Mouse (Mus musculus): ENCODE data around the gene Pld6. TPM values are rescaled to one million over a fixed set of nuclear protein-coding genes. Genes with fewer than 3 reads are reported as not detected.

Gene Pld6
- total RNA-seq, 4 experiments from 2014 or later = not detected

DNA sequence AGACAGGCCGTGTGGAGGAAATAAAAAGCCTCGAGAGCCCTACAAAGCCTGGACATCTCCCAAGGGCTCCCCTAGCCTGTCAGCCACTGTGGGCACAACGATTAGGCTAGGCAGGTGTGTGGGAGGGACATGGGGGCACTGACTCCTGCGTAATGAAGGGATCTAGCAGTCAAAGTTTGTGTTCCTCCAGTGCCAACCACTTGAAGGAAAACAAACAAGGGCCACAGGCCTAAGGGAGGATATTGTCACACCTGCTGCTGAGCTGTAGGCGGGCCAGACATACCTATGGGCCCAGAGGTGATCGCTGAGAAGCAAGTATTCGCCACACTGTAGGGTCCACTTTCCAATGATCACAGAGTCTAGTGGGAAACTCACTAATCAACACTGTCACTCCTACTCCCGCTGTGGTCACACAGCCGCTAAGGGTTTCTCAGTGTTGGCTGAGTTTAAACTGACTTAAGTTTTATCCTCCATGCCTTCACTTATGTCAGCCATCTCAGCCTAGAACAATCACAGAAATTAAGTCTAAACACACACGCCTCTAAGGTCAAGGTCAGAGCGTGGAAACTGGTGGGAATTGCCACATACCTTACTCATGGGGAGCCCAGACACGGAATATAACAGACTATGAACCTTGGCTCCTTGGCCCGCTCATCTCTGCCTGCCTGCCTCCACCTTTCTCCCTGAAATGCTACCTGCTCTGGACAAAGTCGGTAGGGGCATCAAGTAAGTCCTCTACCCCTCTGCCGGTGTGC is 824 bp downstream of the Pld6 start:
- no peak for DNase-seq (ENCODE audit: low spot score in 2 of 2)

DNA sequence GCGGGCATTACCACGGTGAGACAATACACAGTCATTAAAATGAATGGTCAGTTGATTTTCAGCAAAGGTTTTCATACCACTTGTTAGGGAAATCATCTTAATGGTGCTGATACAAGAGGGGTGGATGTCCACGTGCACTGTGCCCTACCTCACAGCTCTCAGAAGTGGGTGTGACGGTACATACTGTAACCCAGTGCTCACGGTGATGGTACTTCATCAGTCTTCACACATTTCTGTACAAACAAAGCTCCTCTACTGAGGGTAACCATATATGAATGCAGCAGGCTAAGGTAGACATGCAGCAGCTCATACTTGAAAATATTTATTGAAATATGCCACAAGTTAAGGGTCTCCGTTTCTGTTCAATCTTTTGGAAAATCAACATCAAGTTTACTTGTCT is 3.9 kb downstream of the Pld6 start:
- DNase-seq (ENCODE audit: low spot score in 2 of 2) = no peak

DNA sequence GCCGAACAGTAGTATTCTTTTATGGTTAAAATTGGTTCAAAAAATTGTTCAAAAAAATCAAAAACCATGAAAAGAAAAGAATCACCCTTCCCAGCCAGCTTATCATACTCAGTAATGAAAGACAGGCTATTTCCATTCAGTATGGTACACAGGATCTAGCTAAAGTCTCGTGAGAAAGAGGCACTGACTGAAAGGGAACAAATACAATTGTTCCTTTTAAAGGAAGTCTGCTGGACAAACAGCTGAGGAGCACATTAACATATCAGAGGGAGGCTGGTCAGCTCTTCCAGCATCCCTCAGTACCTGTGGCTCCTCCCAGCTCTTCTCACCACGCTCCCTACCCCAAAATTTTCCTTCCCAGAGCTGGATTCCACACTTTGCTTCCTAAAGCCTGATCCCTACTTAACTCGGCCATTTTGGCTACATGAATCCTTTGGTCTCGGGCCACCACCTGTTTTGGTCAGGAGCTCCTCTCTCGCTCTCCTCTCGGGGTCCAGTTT is 5.3 kb downstream of the Pld6 start:
- DNase-seq (ENCODE audit: low spot score in 2 of 2) = no peak

- DNase-seq (ENCODE audit: low spot score in 2 of 2) = no peak
These were observed 7.2 kb downstream of the Pld6 start for GRCm38 (mm10) chr11:59780241-59780640.

- DNase-seq (ENCODE audit: low spot score in 2 of 2) = no peak
These were observed 8.0 kb downstream of the Pld6 start for GRCm38 (mm10) chr11:59779406-59779805.

DNA sequence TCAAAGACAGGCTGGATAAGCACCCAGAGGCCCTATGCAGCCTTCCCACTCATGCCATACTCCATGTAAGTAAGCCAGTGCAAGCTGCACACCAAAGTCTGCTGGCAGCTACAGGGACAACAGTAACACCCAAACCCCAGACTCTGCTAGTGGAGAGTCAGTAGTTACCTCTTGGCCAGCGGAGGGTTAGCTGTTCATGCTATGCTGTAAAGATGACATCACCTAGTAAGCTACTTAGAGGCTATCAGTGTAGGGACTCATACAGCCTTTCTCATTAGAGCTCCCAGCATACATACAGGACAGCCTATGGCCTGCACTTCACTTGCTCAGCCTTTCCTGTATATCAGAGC is 8.6 kb downstream of the Pld6 start:
- DNase-seq (ENCODE audit: low spot score in 2 of 2) = no peak

DNA sequence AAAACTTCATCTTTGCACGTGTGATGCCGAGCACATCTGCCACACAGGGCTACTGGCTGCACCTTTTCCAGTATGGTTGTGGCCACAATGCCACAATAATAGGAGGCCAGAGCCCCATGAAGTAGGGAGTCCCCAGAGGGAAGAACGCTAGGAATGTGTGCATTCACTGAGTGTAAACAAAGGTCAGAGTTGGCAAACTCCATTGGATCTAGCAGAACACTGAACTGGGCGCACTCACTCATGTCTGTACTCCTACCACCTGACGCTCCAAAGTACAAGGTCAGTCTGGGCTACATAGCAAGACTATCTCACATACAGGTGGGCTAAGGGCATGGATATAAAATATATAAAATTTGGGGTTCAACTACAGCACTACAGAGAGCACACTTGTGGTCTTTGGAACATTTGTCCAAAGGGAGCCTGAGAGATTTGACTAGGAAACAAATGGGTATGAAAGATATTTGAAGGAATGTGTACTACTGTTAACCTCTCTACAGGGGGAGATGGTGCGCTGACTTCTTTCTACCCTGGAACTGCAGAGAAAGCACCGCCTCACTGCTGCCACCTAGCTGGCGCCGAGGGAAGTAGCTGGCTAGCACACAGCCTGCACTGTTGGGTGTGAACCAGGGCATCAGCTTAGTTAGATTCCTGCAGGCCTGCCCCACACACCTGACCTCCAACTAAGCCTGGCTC is 9.1 kb downstream of the Pld6 start:
- peak; percentile 32 to 48 for DNase-seq (ENCODE audit: low spot score in 2 of 2)

DNA sequence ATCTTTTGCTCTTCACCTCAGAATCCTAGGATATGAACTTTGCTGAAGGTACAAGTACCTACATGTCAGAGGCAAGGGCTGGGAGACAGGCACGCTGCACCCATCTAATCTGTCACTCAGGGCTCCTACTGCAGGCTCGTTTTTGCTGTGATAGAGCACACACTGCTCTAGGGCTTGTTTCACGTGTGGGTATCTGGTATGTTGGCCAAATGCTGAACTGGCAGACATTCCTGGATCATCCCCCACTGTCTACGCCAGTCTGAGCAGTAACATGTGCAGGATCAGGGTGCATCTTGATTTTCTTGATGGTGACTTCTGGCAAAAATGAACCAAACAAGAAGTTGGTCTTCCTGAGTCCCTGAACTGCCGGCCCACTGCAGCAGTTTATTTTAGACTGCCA is 10.2 kb downstream of the Pld6 start:
- DNase-seq (ENCODE audit: low spot score in 2 of 2) = no peak

DNA sequence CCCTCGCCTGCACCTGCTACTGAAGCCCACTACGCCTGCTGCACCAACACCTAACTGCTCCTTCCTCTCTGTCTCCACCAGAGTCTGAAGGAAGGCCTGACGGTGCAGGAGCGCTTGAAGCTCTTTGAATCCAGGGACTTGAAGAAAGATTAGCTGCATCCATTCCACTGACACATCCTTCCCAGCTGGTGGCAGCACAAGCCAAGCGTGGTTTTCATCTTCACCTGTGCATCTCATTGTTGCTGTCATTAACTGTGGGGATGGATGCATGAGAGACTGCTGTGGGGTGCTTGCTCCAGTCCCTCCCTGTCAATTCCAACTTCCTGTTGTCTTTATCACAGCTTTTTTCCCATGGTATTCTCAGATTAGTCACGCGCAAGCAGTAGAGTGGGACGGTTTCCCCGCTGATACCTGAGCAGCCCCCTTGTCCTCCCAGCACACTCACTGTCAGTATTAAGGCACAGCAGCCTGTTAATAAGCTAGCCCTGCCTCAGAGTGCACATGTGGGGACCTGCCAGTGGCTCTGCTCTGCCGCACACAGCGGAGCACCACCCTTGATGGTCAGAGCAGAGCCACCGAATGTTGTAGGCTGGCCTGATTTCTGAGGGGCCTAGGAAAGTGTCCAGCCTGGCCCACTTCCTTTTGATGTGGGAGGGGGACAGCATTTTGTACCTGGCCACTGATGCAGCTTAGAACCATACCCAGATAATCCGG is 11.9 kb downstream of the Pld6 start:
- DNase-seq (ENCODE audit: low spot score in 2 of 2) = no peak

- no peak for DNase-seq (ENCODE audit: low spot score in 2 of 2)
These were observed 12.9 kb downstream of the Pld6 start for GRCm38 (mm10) chr11:59774522-59774921.

GRCm38 (mm10) chr11:59772902-59773301 is 14.5 kb downstream of the Pld6 start:
- no peak for DNase-seq (ENCODE audit: low spot score in 2 of 2)

DNA sequence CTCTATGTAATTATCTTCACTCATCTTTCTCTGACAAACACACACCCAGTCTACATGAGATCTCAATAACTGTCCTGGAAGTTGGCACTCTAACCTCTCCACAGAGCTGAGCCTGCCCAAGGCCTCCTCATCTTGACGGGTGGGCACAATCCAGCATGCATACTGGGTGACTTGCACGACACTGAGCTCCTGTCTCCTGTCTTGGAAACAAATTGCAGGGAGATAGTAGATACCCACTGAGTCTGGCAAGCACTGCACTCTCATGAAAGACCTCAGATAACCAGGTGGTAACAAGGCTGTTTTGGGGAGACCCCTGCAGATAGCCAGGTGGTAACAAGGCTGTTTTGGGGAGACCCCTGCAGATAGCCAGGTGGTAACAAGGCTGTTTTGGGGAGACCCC is 15.2 kb downstream of the Pld6 start:
- no peak for DNase-seq (ENCODE audit: low spot score in 2 of 2)

- no peak for DNase-seq (ENCODE audit: low spot score in 2 of 2)
These were observed 16.7 kb downstream of the Pld6 start for GRCm38 (mm10) chr11:59770753-59771152.

GRCm38 (mm10) chr11:59769738-59770137 is 17.7 kb downstream of the Pld6 start:
- no peak for DNase-seq (ENCODE audit: low spot score in 2 of 2)

DNA sequence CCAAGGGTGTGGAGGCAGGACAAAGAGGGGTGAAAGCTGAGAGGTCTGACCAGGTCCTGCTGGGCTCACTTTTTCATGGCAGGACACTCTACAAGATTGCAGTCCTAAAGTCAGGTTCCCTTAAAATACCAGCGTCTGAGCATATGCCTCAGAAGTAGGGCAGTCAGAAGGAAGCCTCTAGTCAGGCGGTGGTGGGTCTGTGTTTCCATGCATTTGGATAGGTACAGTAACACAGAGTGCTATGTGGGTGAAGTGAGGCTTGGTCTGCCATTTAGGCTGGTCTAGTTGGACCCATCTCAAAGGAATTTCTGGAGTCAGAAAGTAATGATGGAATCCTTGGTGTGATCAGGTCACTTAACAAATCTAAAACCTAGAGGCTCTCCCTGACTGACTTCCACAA is 18.1 kb downstream of the Pld6 start:
- DNase-seq (ENCODE audit: low spot score in 2 of 2) = no peak

DNA sequence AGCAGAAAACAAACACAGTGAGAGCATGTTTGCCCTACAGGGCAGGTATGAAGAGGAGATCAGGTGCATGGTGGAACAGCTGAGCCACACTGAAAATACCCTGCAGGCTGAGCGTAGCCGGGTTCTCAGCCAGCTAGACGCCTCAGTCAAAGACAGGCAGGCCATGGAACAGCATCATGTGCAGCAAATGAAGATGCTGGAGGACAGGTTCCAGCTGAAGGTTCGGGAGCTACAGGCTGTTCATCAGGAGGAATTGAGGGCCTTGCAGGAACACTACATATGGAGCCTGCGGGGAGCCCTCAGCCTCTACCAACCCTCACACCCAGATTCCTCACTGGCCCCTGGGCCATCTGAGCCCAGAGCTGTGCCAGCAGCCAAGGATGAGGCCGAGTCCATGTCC is 26.6 kb downstream of the Pld6 start:
- no peak for DNase-seq (ENCODE audit: low spot score in 2 of 2)

DNA sequence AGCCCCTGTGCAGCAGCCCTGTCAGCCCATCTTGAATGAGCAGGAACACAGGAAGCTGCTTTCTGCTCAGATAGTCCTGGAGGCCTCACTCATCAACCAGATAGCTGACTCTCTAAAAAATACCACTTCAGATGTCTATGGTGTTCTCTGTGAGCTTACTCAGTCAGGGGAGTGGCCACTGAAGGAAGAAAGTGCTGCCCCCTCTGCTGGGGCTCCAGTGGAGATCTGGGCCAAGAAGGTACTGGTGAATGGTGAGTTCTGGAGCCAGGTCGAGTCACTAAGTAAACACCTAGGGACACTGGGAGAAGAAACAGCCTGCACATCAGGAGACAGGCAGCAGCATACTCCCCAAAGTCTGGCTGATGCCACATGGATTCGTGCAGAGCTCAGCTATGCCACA is 27.8 kb downstream of the Pld6 start:
- DNase-seq (ENCODE audit: low spot score in 2 of 2) = no peak

DNA sequence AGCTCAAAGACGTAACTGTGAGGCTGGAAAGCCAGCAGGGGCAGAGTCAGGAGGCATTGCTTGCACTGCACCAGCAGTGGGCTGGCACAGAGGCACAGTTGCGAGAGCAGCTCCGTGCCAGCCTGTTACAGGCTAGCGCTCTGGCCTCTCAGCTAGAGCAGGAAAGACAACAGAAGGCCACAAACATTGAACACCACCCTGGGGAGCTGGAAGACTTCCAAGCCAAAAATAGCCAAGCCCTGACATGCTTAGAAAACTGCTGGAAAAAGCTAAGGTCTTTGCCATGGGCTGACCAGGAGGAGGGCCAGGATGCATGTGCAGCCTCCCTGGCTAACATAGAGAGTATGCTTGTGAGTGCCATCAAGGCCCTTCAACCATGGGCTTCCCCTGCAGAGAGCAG is 28.3 kb downstream of the Pld6 start:
- DNase-seq (ENCODE audit: low spot score in 2 of 2) = peak in 1 of 2 experiments; percentile 40

GRCm38 (mm10) chr11:59758191-59758985 is 29.1 kb downstream of the Pld6 start:
- DNase-seq (ENCODE audit: low spot score in 2 of 2) = no peak

- DNase-seq (ENCODE audit: low spot score in 2 of 2) = no peak
These were observed 31.1 kb downstream of the Pld6 start for GRCm38 (mm10) chr11:59756351-59756750.

DNA sequence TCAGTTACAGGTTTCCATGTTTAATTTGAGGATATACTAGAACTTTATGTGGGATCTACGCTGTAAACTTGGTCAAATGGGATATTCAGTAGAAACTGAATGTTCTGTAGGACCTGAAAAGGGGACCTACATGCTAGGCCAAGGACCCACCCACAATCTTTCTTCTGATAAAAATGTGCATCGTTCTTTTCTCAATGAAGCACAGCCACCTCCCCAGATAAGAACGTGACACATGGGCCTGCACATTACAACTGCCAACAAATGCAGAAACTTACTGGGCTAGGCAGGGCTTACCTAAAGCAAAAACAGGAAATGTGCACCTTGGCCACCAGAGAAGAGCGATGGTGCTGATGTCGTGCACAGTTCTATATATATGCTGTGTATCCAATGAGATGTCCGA is 32.9 kb downstream of the Pld6 start:
- DNase-seq (ENCODE audit: low spot score in 2 of 2) = no peak

- no peak for DNase-seq (ENCODE audit: low spot score in 2 of 2)
These were observed 38.4 kb downstream of the Pld6 start for GRCm38 (mm10) chr11:59749050-59749449.

Measured in gastrocnemius, adult 8-10 months (tissue).